Comparison of ENCODE assay signal across 16 mouse cellular contexts in genomic region chr8:122320541-122320940, GRCm38 (mm10). TPM values are rescaled to one million over a fixed set of nuclear protein-coding genes. Genes with fewer than 3 reads are reported as not detected.
A peak's percentile ranks its signal among the peaks of the same experiment; 100 is the strongest.
DNase-seq lines count a peak whose midpoint lies in the region; ATAC-seq lines count a peak whose summit lies in the region.
"Had no signal": no experiment of that assay in that cellular context is flagged by ENCODE, and none has a peak within 500 bp of the region (broad histone marks: within the 10 kb centered on the region; RNA-seq: fewer than 3 reads in every experiment).

No protein-coding gene starts in this region.

- peaks cover 30% of the 10 kb centered on the region for H3K27me3 ChIP-seq in forebrain, embryonic 10.5 days (ENCODE audit: poor library complexity, severe bottlenecking)
- no peaks in the 10 kb centered on the region for H3K27me3 ChIP-seq in forebrain, embryonic 14.5 days (replicated peaks; ENCODE audit: control insufficient read depth, insufficient read depth, low read length)
- peaks cover 5% of the 10 kb centered on the region for H3K27me3 ChIP-seq in midbrain, embryonic 12.5 days
- H3K27me3 ChIP-seq in midbrain, embryonic 16.5 days (ENCODE audit: control insufficient read depth, insufficient read depth, low read depth, low read length): no peaks in the 10 kb centered on the region
- H3K27me3 ChIP-seq in hindbrain, embryonic 16.5 days (replicated peaks; ENCODE audit: control insufficient read depth, insufficient read depth, low read length): peaks cover 3% of the 10 kb centered on the region; the same call in 1 of the 2 replicates
- no peaks in the 10 kb centered on the region for H3K27me3 ChIP-seq in neural tube, embryonic 15.5 days (replicated peaks)

- H3K9me3 ChIP-seq in forebrain, embryonic 10.5 days: no peaks in the 10 kb centered on the region
- no peaks in the 10 kb centered on the region for H3K9me3 ChIP-seq in forebrain, embryonic 14.5 days (replicated peaks; ENCODE audit: control insufficient read depth, low read length)
- H3K9me3 ChIP-seq in midbrain, embryonic 12.5 days: no peaks in the 10 kb centered on the region
- no peaks in the 10 kb centered on the region for H3K9me3 ChIP-seq in midbrain, embryonic 16.5 days (replicated peaks; ENCODE audit: control insufficient read depth, low read length, poor library complexity, severe bottlenecking)
- no peaks in the 10 kb centered on the region for H3K9me3 ChIP-seq in hindbrain, embryonic 16.5 days (ENCODE audit: control insufficient read depth, low read length)
- H3K9me3 ChIP-seq in neural tube, embryonic 15.5 days (replicated peaks): no peaks in the 10 kb centered on the region

- H3K4me1 ChIP-seq in forebrain, embryonic 10.5 days: peaks cover 90% of the 10 kb centered on the region
- peaks cover 7% of the 10 kb centered on the region; the same call in 1 of the 2 replicates for H3K4me1 ChIP-seq in forebrain, embryonic 14.5 days (ENCODE audit: control insufficient read depth, insufficient read depth, low read length)
- peaks cover 49% of the 10 kb centered on the region for H3K4me1 ChIP-seq in midbrain, embryonic 12.5 days
- H3K4me1 ChIP-seq in midbrain, embryonic 16.5 days (ENCODE audit: control insufficient read depth, insufficient read depth, low read length): peaks cover 4% of the 10 kb centered on the region
- peaks cover 3% of the 10 kb centered on the region; the same call in 1 of the 2 replicates for H3K4me1 ChIP-seq in hindbrain, embryonic 16.5 days (ENCODE audit: control insufficient read depth, insufficient read depth, low read depth, low read length)
- H3K4me1 ChIP-seq in neural tube, embryonic 15.5 days: peaks cover 31% of the 10 kb centered on the region

- H3K9ac ChIP-seq in forebrain, embryonic 14.5 days (ENCODE audit: low read length): no peak overlapping the region
- H3K9ac ChIP-seq in midbrain, embryonic 12.5 days (replicated peaks): no peak overlapping the region
- no peak overlapping the region for H3K9ac ChIP-seq in midbrain, embryonic 16.5 days (ENCODE audit: low read depth, low read length)
- no peak overlapping the region for H3K9ac ChIP-seq in hindbrain, embryonic 16.5 days (ENCODE audit: low read depth, low read length)
- H3K9ac ChIP-seq in neural tube, embryonic 15.5 days (replicated peaks): no peak overlapping the region

- no peak for ATAC-seq in forebrain, embryonic 14.5 days
- ATAC-seq in midbrain, embryonic 12.5 days (ENCODE audit: low FRiP score, low read depth): no peak
- no peak for ATAC-seq in midbrain, embryonic 16.5 days
- no peak for ATAC-seq in hindbrain, embryonic 16.5 days
- no peak for ATAC-seq in neural tube, embryonic 15.5 days (ENCODE audit: low FRiP score)
- ATAC-seq: forebrain, embryonic 16.5 days had no signal

- WGBS in forebrain, embryonic 10.5 days: 12% methylated on average over 3 of the region's 3 CpGs
- WGBS in forebrain, embryonic 14.5 days: 2% methylated on average over 3 of the region's 3 CpGs
- WGBS in midbrain, embryonic 12.5 days: 13% methylated on average over 3 of the region's 3 CpGs
- WGBS in midbrain, embryonic 16.5 days: 10% methylated on average over 3 of the region's 3 CpGs
- 9% methylated on average over 3 of the region's 3 CpGs for WGBS in hindbrain, embryonic 16.5 days
- WGBS in neural tube, embryonic 15.5 days: 15% methylated on average over 3 of the region's 3 CpGs

- H3K4me2 ChIP-seq in forebrain, embryonic 14.5 days (ENCODE audit: low read length): no peak overlapping the region
- H3K4me2 ChIP-seq in midbrain, embryonic 12.5 days (replicated peaks): no peak overlapping the region
- no peak overlapping the region for H3K4me2 ChIP-seq in midbrain, embryonic 16.5 days (ENCODE audit: low read length)
- no peak overlapping the region for H3K4me2 ChIP-seq in hindbrain, embryonic 16.5 days (ENCODE audit: low read length)
- H3K4me2 ChIP-seq in neural tube, embryonic 15.5 days: no peak overlapping the region

- DNase-seq in forebrain, embryonic 10.5 days (ENCODE audit: extremely low spot score, low spot score): no peak
- DNase-seq in forebrain, embryonic 14.5 days (ENCODE audit: low spot score): no peak
- no peak for DNase-seq in kidney, postnatal 10 days
- no peak for DNase-seq in urinary bladder, postnatal 36 days (ENCODE audit: low spot score in 2 of 2)
- DNase-seq: cerebellum, adult 9-11 months; gastrocnemius, postnatal 14 days; kidney, postnatal 25 days; right cerebral cortex, postnatal 14 days had no signal

- H3K27ac ChIP-seq in forebrain, embryonic 10.5 days: peak overlapping the region; percentile 58; the same call in 1 of the 2 replicates
- no peak overlapping the region for H3K27ac ChIP-seq in forebrain, embryonic 14.5 days (ENCODE audit: low read depth, low read length)
- H3K27ac ChIP-seq in midbrain, embryonic 12.5 days (replicated peaks): peak overlapping the region; percentile 27; the same call in 1 of the 2 replicates
- H3K27ac ChIP-seq in midbrain, embryonic 16.5 days (ENCODE audit: low read length): no peak overlapping the region
- H3K27ac ChIP-seq in hindbrain, embryonic 16.5 days (ENCODE audit: low read depth, low read length): peak overlapping the region; percentile 30; the same call in 1 of the 2 replicates
- H3K27ac ChIP-seq in neural tube, embryonic 15.5 days (replicated peaks): peak overlapping the region; percentile 33; the same call in 1 of the 2 replicates

- no peaks in the 10 kb centered on the region for H3K36me3 ChIP-seq in forebrain, embryonic 10.5 days (replicated peaks)
- H3K36me3 ChIP-seq in forebrain, embryonic 14.5 days (ENCODE audit: control insufficient read depth, insufficient read depth, low read length): no peaks in the 10 kb centered on the region
- H3K36me3 ChIP-seq in midbrain, embryonic 12.5 days: no peaks in the 10 kb centered on the region
- no peaks in the 10 kb centered on the region for H3K36me3 ChIP-seq in midbrain, embryonic 16.5 days (ENCODE audit: control insufficient read depth, insufficient read depth, low read length)
- H3K36me3 ChIP-seq in hindbrain, embryonic 16.5 days (ENCODE audit: control insufficient read depth, insufficient read depth, low read length): no peaks in the 10 kb centered on the region
- no peaks in the 10 kb centered on the region for H3K36me3 ChIP-seq in neural tube, embryonic 15.5 days

- H3K4me3 ChIP-seq in forebrain, embryonic 10.5 days: no peak overlapping the region
- H3K4me3 ChIP-seq in forebrain, embryonic 14.5 days (ENCODE audit: low read depth, low read length): no peak overlapping the region
- H3K4me3 ChIP-seq in midbrain, embryonic 12.5 days: no peak overlapping the region
- no peak overlapping the region for H3K4me3 ChIP-seq in midbrain, embryonic 16.5 days (ENCODE audit: low read depth, low read length)
- H3K4me3 ChIP-seq in hindbrain, embryonic 16.5 days (ENCODE audit: low read length): no peak overlapping the region
- H3K4me3 ChIP-seq in neural tube, embryonic 15.5 days (replicated peaks): no peak overlapping the region

RNA-seq across cellular contexts. Expression of gene Zfpm1, which starts 38.6 kb away (rescaled TPM):
- polyA plus RNA-seq in forebrain, embryonic 10.5 days (2016; fragmentation: Nextera tagmentation; extraction: Ambion mirVana): 0.82 and 0.88 TPM in 2 replicates
- polyA plus RNA-seq in forebrain, embryonic 14.5 days (2014; fragmentation: Nextera tagmentation; extraction: Ambion mirVana): 0.41 and 0.47 TPM in 2 replicates
- 3.0 TPM in 2 replicates for polyA plus RNA-seq in midbrain, embryonic 12.5 days (2016; fragmentation: Nextera tagmentation; extraction: Ambion mirVana)
- polyA plus RNA-seq in midbrain, embryonic 16.5 days (2015; fragmentation: Nextera tagmentation; extraction: Ambion mirVana): 0.77 and 1.2 TPM in 2 replicates
- polyA plus RNA-seq in hindbrain, embryonic 16.5 days (2015; fragmentation: Nextera tagmentation; extraction: Ambion mirVana): 0.75 and 1.2 TPM in 2 replicates
- polyA plus RNA-seq in neural tube, embryonic 15.5 days (2015; fragmentation: Nextera tagmentation; extraction: Ambion mirVana): 1.00 and 1.4 TPM in 2 replicates

RNA-seq across cellular contexts. Expression of gene Trhr2, which starts 40.0 kb away (rescaled TPM):
- polyA plus RNA-seq in forebrain, embryonic 10.5 days (2016; fragmentation: Nextera tagmentation; extraction: Ambion mirVana): not detected in 2 replicates
- polyA plus RNA-seq in forebrain, embryonic 14.5 days (2014; fragmentation: Nextera tagmentation; extraction: Ambion mirVana): not detected in 2 replicates
- not detected in 2 replicates for polyA plus RNA-seq in midbrain, embryonic 12.5 days (2016; fragmentation: Nextera tagmentation; extraction: Ambion mirVana)
- 0.26 TPM in 1 of 2 replicates, not detected in the other for polyA plus RNA-seq in midbrain, embryonic 16.5 days (2015; fragmentation: Nextera tagmentation; extraction: Ambion mirVana)
- 0.39 and 0.60 TPM in 2 replicates for polyA plus RNA-seq in hindbrain, embryonic 16.5 days (2015; fragmentation: Nextera tagmentation; extraction: Ambion mirVana)
- 0.12 TPM in 1 of 2 replicates, not detected in the other for polyA plus RNA-seq in neural tube, embryonic 15.5 days (2015; fragmentation: Nextera tagmentation; extraction: Ambion mirVana)
- polyA plus RNA-seq: embryonic facial prominence, embryonic 11.5 days; forebrain, embryonic 16.5 days; heart, postnatal 0 days; liver, adult 2 months had no signal

RNA-seq across cellular contexts. Expression of gene Zc3h18, which starts 55.9 kb away (rescaled TPM):
- 73.2 and 81.1 TPM in 2 replicates for polyA plus RNA-seq in forebrain, embryonic 10.5 days (2016; fragmentation: Nextera tagmentation; extraction: Ambion mirVana)
- polyA plus RNA-seq in forebrain, embryonic 14.5 days (2014; fragmentation: Nextera tagmentation; extraction: Ambion mirVana): 24.8 and 26.9 TPM in 2 replicates
- 68.3 and 74.0 TPM in 2 replicates for polyA plus RNA-seq in midbrain, embryonic 12.5 days (2016; fragmentation: Nextera tagmentation; extraction: Ambion mirVana)
- 30.8 and 37.7 TPM in 2 replicates for polyA plus RNA-seq in midbrain, embryonic 16.5 days (2015; fragmentation: Nextera tagmentation; extraction: Ambion mirVana)
- 28.8 and 31.8 TPM in 2 replicates for polyA plus RNA-seq in hindbrain, embryonic 16.5 days (2015; fragmentation: Nextera tagmentation; extraction: Ambion mirVana)
- polyA plus RNA-seq in neural tube, embryonic 15.5 days (2015; fragmentation: Nextera tagmentation; extraction: Ambion mirVana): 30.6 and 35.3 TPM in 2 replicates

Comparison
In these comparisons a context has a peak if more than half of its experiments do, and no peak if none do; other contexts are left out.
1. H3K27ac ChIP-seq: peak in forebrain, embryonic 10.5 days (single experiment), midbrain, embryonic 12.5 days (single experiment), hindbrain, embryonic 16.5 days (single experiment) and neural tube, embryonic 15.5 days (single experiment); none in forebrain, embryonic 14.5 days (single experiment) and midbrain, embryonic 16.5 days (single experiment).